Mouse (Mus musculus): ENCODE data around the gene Tipin. TPM values are rescaled to one million over a fixed set of nuclear protein-coding genes. Genes with fewer than 3 reads are reported as not detected.
A peak's percentile ranks its signal among the peaks of the same experiment; 100 is the strongest.
"Not testable (repeated sequence)": the region's sequence is repeated elsewhere in the genome, so short reads cannot be mapped to it uniquely, and the experiment has no call there.

The Tipin gene
- polyA plus RNA-seq, 1 experiment from 2014 or later: 190 TPM

GRCm38 (mm10) chr9:64253021-64253904, 28.1 kb upstream of the Tipin start, which contains the start of gene Map2k1:
Map2k1 (minus strand) TSS chr9:64253631.
- Histone ChIP-seq H3K9me3 (no peaks in the 10 kb centered on the region), H3K36me3 (no peaks in the 10 kb centered on the region), H3K4me3 (replicated peaks) (peak within 1 kb of the TSS; percentile 72), H3K4me1 (replicated peaks) (peaks cover 16% of the 10 kb centered on the region), H3K9ac (peak within 1 kb of the TSS; percentile 81), H3K27me3 (replicated peaks) (no peaks in the 10 kb centered on the region), H3K27ac (peak within 1 kb of the TSS; percentile 93), H3K4me2 (replicated peaks) (peak within 1 kb of the TSS; percentile 67)
- peak; percentile 99 for ATAC-seq
- WGBS: under 1% methylated on average over 89 of the region's 89 CpGs

- no peak for ATAC-seq
- no peak overlapping the region for H3K9ac ChIP-seq
- H3K4me3 ChIP-seq (replicated peaks): no peak overlapping the region
- H3K27ac ChIP-seq: no peak overlapping the region
- no peak overlapping the region for H3K4me2 ChIP-seq (replicated peaks)
- H3K4me1 ChIP-seq (replicated peaks): peaks cover 12% of the 10 kb centered on the region
- H3K36me3 ChIP-seq: no peaks in the 10 kb centered on the region
- no peaks in the 10 kb centered on the region for H3K9me3 ChIP-seq
- WGBS: 73% methylated on average over 3 of the region's 3 CpGs
- H3K27me3 ChIP-seq (replicated peaks): no peaks in the 10 kb centered on the region
These were observed 26.0 kb upstream of the Tipin start for GRCm38 (mm10) chr9:64255422-64255821.

GRCm38 (mm10) chr9:64256204-64256603, 25.2 kb upstream of the Tipin start:
- H3K9me3 ChIP-seq: no peaks in the 10 kb centered on the region
- no peak overlapping the region for H3K4me2 ChIP-seq (replicated peaks)
- no peak overlapping the region for H3K9ac ChIP-seq
- peaks cover 10% of the 10 kb centered on the region for H3K4me1 ChIP-seq (replicated peaks)
- H3K4me3 ChIP-seq (replicated peaks): no peak overlapping the region
- ATAC-seq: no peak
- no peaks in the 10 kb centered on the region for H3K36me3 ChIP-seq
- no peak overlapping the region for H3K27ac ChIP-seq
- WGBS: 93% methylated on average over 3 of the region's 3 CpGs
- H3K27me3 ChIP-seq (replicated peaks): no peaks in the 10 kb centered on the region

- Histone ChIP-seq H3K4me1 (replicated peaks) (no peaks in the 10 kb centered on the region), H3K36me3 (no peaks in the 10 kb centered on the region), H3K9me3 (no peaks in the 10 kb centered on the region), H3K27me3 (replicated peaks) (no peaks in the 10 kb centered on the region), H3K27ac (no peak overlapping the region), H3K4me3 (replicated peaks) (no peak overlapping the region), H3K9ac (no peak overlapping the region), H3K4me2 (replicated peaks) (no peak overlapping the region)
- no peak for ATAC-seq
- whole genome bisulfite sequencing: 83% methylated on average over 5 of the region's 5 CpGs
These were observed 21.5 kb upstream of the Tipin start for GRCm38 (mm10) chr9:64259906-64260305.

- H3K9me3 ChIP-seq: no peaks in the 10 kb centered on the region
- H3K36me3 ChIP-seq: no peaks in the 10 kb centered on the region
- H3K27me3 ChIP-seq (replicated peaks): no peaks in the 10 kb centered on the region
- H3K4me3 ChIP-seq (replicated peaks): no peak overlapping the region
- no peak overlapping the region for H3K27ac ChIP-seq
- no peaks in the 10 kb centered on the region for H3K4me1 ChIP-seq (replicated peaks)
- ATAC-seq: no peak
- no peak overlapping the region for H3K9ac ChIP-seq
- WGBS: 80% methylated on average over 4 of the region's 4 CpGs
- no peak overlapping the region for H3K4me2 ChIP-seq (replicated peaks)
These were observed 20.4 kb upstream of the Tipin start for GRCm38 (mm10) chr9:64261023-64261422.

GRCm38 (mm10) chr9:64264813-64265212, 16.6 kb upstream of the Tipin start:
- no peak overlapping the region for H3K9ac ChIP-seq
- no peaks in the 10 kb centered on the region for H3K9me3 ChIP-seq
- no peaks in the 10 kb centered on the region for H3K4me1 ChIP-seq (replicated peaks)
- H3K27ac ChIP-seq: no peak overlapping the region
- no peaks in the 10 kb centered on the region for H3K27me3 ChIP-seq (replicated peaks)
- no peaks in the 10 kb centered on the region for H3K36me3 ChIP-seq
- no peak overlapping the region for H3K4me3 ChIP-seq (replicated peaks)
- WGBS: 28% methylated on average over 1 of the region's 1 CpGs
- no peak for ATAC-seq
- no peak overlapping the region for H3K4me2 ChIP-seq (replicated peaks)

GRCm38 (mm10) chr9:64267231-64267630, 14.2 kb upstream of the Tipin start:
- Histone ChIP-seq H3K9ac (no peak overlapping the region), H3K4me1 (replicated peaks) (no peaks in the 10 kb centered on the region), H3K27ac (no peak overlapping the region), H3K4me2 (replicated peaks) (no peak overlapping the region), H3K27me3 (replicated peaks) (no peaks in the 10 kb centered on the region), H3K4me3 (replicated peaks) (no peak overlapping the region), H3K36me3 (no peaks in the 10 kb centered on the region), H3K9me3 (no peaks in the 10 kb centered on the region)
- 76% methylated on average over 1 of the region's 1 CpGs for WGBS
- ATAC-seq: no peak

GRCm38 (mm10) chr9:64268196-64268595, 13.2 kb upstream of the Tipin start:
- H3K36me3 ChIP-seq: no peaks in the 10 kb centered on the region
- H3K9me3 ChIP-seq: no peaks in the 10 kb centered on the region
- H3K4me2 ChIP-seq (replicated peaks): no peak overlapping the region
- no peak overlapping the region for H3K27ac ChIP-seq
- 85% methylated on average over 10 of the region's 10 CpGs for WGBS
- H3K4me1 ChIP-seq (replicated peaks): no peaks in the 10 kb centered on the region
- no peak overlapping the region for H3K4me3 ChIP-seq (replicated peaks)
- no peak for ATAC-seq
- H3K27me3 ChIP-seq (replicated peaks): no peaks in the 10 kb centered on the region
- H3K9ac ChIP-seq: no peak overlapping the region

GRCm38 (mm10) chr9:64268836-64269235, 12.5 kb upstream of the Tipin start:
- not testable (repeated sequence) for ATAC-seq; H3K4me2 ChIP-seq (replicated peaks); H3K4me3 ChIP-seq (replicated peaks); H3K4me1 ChIP-seq (replicated peaks); H3K27ac ChIP-seq; H3K9ac ChIP-seq; H3K27me3 ChIP-seq (replicated peaks); H3K36me3 ChIP-seq; H3K9me3 ChIP-seq
- WGBS: 95% methylated on average over 8 of the region's 8 CpGs

- H3K4me2 ChIP-seq (replicated peaks): no peak overlapping the region
- WGBS: 59% methylated on average over 3 of the region's 3 CpGs
These were observed 10.1 kb upstream of the Tipin start for GRCm38 (mm10) chr9:64271249-64271648.

GRCm38 (mm10) chr9:64272611-64273010, 8.8 kb upstream of the Tipin start:
- no peaks in the 10 kb centered on the region for H3K27me3 ChIP-seq (replicated peaks)
- WGBS: 39% methylated on average over 7 of the region's 7 CpGs
- no peaks in the 10 kb centered on the region for H3K36me3 ChIP-seq
- no peak overlapping the region for H3K9ac ChIP-seq
- no peak overlapping the region for H3K4me3 ChIP-seq (replicated peaks)
- no peak overlapping the region for H3K27ac ChIP-seq
- no peak for ATAC-seq
- no peak overlapping the region for H3K4me2 ChIP-seq (replicated peaks)
- H3K9me3 ChIP-seq: no peaks in the 10 kb centered on the region
- H3K4me1 ChIP-seq (replicated peaks): no peaks in the 10 kb centered on the region

More at GRCm38 (mm10) chr9:64271249-64271648, 10.1 kb upstream of the Tipin start:
- Histone ChIP-seq H3K4me1 (replicated peaks) (no peaks in the 10 kb centered on the region), H3K4me3 (replicated peaks) (no peak overlapping the region), H3K9me3 (no peaks in the 10 kb centered on the region), H3K9ac (no peak overlapping the region), H3K27ac (no peak overlapping the region), H3K27me3 (replicated peaks) (no peaks in the 10 kb centered on the region), H3K36me3 (no peaks in the 10 kb centered on the region)
- no peak for ATAC-seq

- Histone ChIP-seq H3K4me2 (replicated peaks) (no peak overlapping the region), H3K4me3 (replicated peaks) (no peak overlapping the region), H3K27me3 (replicated peaks) (no peaks in the 10 kb centered on the region), H3K27ac (no peak overlapping the region), H3K9ac (no peak overlapping the region), H3K9me3 (no peaks in the 10 kb centered on the region), H3K36me3 (no peaks in the 10 kb centered on the region), H3K4me1 (replicated peaks) (no peaks in the 10 kb centered on the region)
- WGBS: 77% methylated on average over 4 of the region's 4 CpGs
- no peak for ATAC-seq
These were observed 7.6 kb upstream of the Tipin start for GRCm38 (mm10) chr9:64273757-64274156.

- no peak overlapping the region for H3K4me3 ChIP-seq (replicated peaks)
- H3K27me3 ChIP-seq (replicated peaks): no peaks in the 10 kb centered on the region
- WGBS: 77% methylated on average over 4 of the region's 4 CpGs
- H3K4me2 ChIP-seq (replicated peaks): no peak overlapping the region
- ATAC-seq: no peak
- no peaks in the 10 kb centered on the region for H3K9me3 ChIP-seq
- H3K4me1 ChIP-seq (replicated peaks): no peaks in the 10 kb centered on the region
- H3K27ac ChIP-seq: no peak overlapping the region
- H3K9ac ChIP-seq: no peak overlapping the region
- H3K36me3 ChIP-seq: no peaks in the 10 kb centered on the region
These were observed 7.1 kb upstream of the Tipin start for GRCm38 (mm10) chr9:64274291-64274690.

All from intestine, embryonic 15.5 days (tissue).